Mouse (Mus musculus) cerebellum, adult 2 months (tissue): ENCODE measurements at regions not wholly inside any gene's neighbourhood (a gene's known extent, or its start where the extent isn't known, plus 50 kb on each side); places are given as distances from the start of the nearest gene placed in this dataset.

Experiments
- CTCF ChIP-seq: fragments of 200-500 bp; IDR thresholded peaks from 2 replicates; pipeline ENCODE4 v1.5.1; 2011; ENCODE audit warnings: low read depth, mild to moderate bottlenecking, control low read depth, low read length, moderate library complexity, borderline replicate concordance; ENCODE audit not compliant: insufficient read depth
- POLR2A ChIP-seq: fragments of 200-500 bp; IDR thresholded peaks from 2 replicates; pipeline ENCODE4 v1.6.1; 2011; ENCODE audit warnings: low read length, control low read depth, borderline replicate concordance; ENCODE audit not compliant: insufficient read depth

GRCm38 (mm10) chr7:75955671-75956070, 107.6 kb downstream of the Klhl25 start:
- TF ChIP-seq CTCF, result no peak
- no peak for TF ChIP-seq POLR2A
